In the genomic region with DNA sequence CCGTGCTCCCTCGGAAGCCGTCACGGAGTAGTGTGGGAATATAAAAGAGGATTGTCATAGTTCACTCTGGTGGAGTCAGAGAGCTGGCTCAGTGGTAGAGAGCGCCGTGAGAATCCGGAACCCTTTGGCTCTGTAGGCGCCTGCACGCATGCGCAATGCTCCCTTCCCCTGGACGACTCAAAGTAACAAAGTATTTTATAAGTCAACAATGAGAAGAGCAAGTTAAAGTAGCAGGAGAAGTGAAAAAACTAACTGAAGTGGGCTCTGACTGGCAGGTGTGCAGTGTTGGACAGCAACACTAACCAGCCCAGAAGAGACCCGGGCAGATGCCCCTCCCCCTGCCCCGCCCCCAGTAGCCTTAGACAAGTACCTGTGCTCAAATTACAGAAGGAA, we compare ENCODE assay signal across 7 mouse cellular contexts. TPM values are rescaled to one million over a fixed set of nuclear protein-coding genes. Genes with fewer than 3 reads are reported as not detected.
DNase-seq lines count a peak whose midpoint lies in the region; ATAC-seq lines count a peak whose summit lies in the region.

No protein-coding gene starts in this region.

- H3K36me3 ChIP-seq in embryonic facial prominence, embryonic 10.5 days (replicated peaks): no peaks in the 10 kb centered on the region
- H3K36me3 ChIP-seq in limb, embryonic 12.5 days: no peaks in the 10 kb centered on the region
- H3K36me3 ChIP-seq in midbrain, embryonic 15.5 days (replicated peaks): no peaks in the 10 kb centered on the region

- peak; percentile 89; the same call in 1 of the 2 replicates for ATAC-seq in limb, embryonic 12.5 days (ENCODE audit: insufficient number of reproducible peaks, insufficient read depth, low FRiP score, low TSS enrichment, low read depth)
- ATAC-seq in midbrain, embryonic 15.5 days (replicated peaks): peak; percentile 75

- no peaks in the 10 kb centered on the region for H3K9me3 ChIP-seq in embryonic facial prominence, embryonic 10.5 days
- no peaks in the 10 kb centered on the region for H3K9me3 ChIP-seq in limb, embryonic 12.5 days
- H3K9me3 ChIP-seq in midbrain, embryonic 15.5 days: no peaks in the 10 kb centered on the region

- no peaks in the 10 kb centered on the region for H3K27me3 ChIP-seq in embryonic facial prominence, embryonic 10.5 days (replicated peaks; ENCODE audit: low read depth, poor library complexity, severe bottlenecking)
- H3K27me3 ChIP-seq in limb, embryonic 12.5 days: no peaks in the 10 kb centered on the region
- H3K27me3 ChIP-seq in midbrain, embryonic 15.5 days (replicated peaks): no peaks in the 10 kb centered on the region

- peak overlapping the region; percentile 57 for H3K27ac ChIP-seq in embryonic facial prominence, embryonic 10.5 days (replicated peaks)
- H3K27ac ChIP-seq in limb, embryonic 12.5 days: peak overlapping the region; percentile 77
- H3K27ac ChIP-seq in midbrain, embryonic 15.5 days: peak overlapping the region; percentile 60

- H3K4me2 ChIP-seq in limb, embryonic 12.5 days: peak overlapping the region; percentile 53
- H3K4me2 ChIP-seq in midbrain, embryonic 15.5 days: peak overlapping the region; percentile 53

- WGBS in embryonic facial prominence, embryonic 10.5 days: 15% methylated on average over 13 of the region's 13 CpGs
- WGBS in limb, embryonic 12.5 days: 12% methylated on average over 13 of the region's 13 CpGs
- 10% methylated on average over 13 of the region's 13 CpGs for WGBS in midbrain, embryonic 15.5 days

- peak; percentile 72 to 85 for DNase-seq in adrenal gland, postnatal 36 days
- DNase-seq in embryonic facial prominence, embryonic 10.5 days (ENCODE audit: low spot score): peak; percentile 73
- DNase-seq in heart, adult 8-10 months (ENCODE audit: low spot score): peak; percentile 41
- peak; percentile 89 for DNase-seq in kidney, adult 9 months
- DNase-seq in spleen, postnatal 36 days (ENCODE audit: low spot score in 2 of 2): peak; percentile 64 to 74

- H3K4me3 ChIP-seq in embryonic facial prominence, embryonic 10.5 days: peak overlapping the region; percentile 55
- H3K4me3 ChIP-seq in limb, embryonic 12.5 days (replicated peaks): peak overlapping the region; percentile 39
- H3K4me3 ChIP-seq in midbrain, embryonic 15.5 days: peak overlapping the region; percentile 32

- H3K4me1 ChIP-seq in embryonic facial prominence, embryonic 10.5 days: peaks cover 14% of the 10 kb centered on the region
- peaks cover 21% of the 10 kb centered on the region for H3K4me1 ChIP-seq in limb, embryonic 12.5 days (replicated peaks)
- H3K4me1 ChIP-seq in midbrain, embryonic 15.5 days: no peaks in the 10 kb centered on the region; the same call in 1 of the 2 replicates

- 0 out of 2 replicates have a peak overlapping the region, but pooled peaks have one; percentile 37 for H3K9ac ChIP-seq in limb, embryonic 12.5 days (replicated peaks)
- peak overlapping the region; percentile 30; the same call in 1 of the 2 replicates for H3K9ac ChIP-seq in midbrain, embryonic 15.5 days

RNA-seq across cellular contexts. Expression of gene Glo1, which starts 31.5 kb away (rescaled TPM):
- total RNA-seq in adrenal gland, postnatal 36 days (2021): 100 to 1,000 TPM; 134 to 137 TPM
- polyA plus RNA-seq in embryonic facial prominence, embryonic 10.5 days (2016; fragmentation: Nextera tagmentation; extraction: Ambion mirVana): 210 and 216 TPM in 2 replicates
- total RNA-seq in heart, adult 8-10 months (2022): 100 to 1,000 TPM; 157 to 166 (median 162) TPM
- polyA plus RNA-seq in limb, embryonic 12.5 days (2016; fragmentation: Nextera tagmentation; extraction: Ambion mirVana): 233 TPM in 2 replicates
- 128 and 131 TPM in 2 replicates for polyA plus RNA-seq in midbrain, embryonic 15.5 days (2015; fragmentation: Nextera tagmentation; extraction: Ambion mirVana)

RNA-seq across cellular contexts. Expression of gene Dnah8, which starts 34.0 kb away (rescaled TPM):
- under 1 TPM; 0.36 to 0.46 TPM for total RNA-seq in adrenal gland, postnatal 36 days (2021)
- polyA plus RNA-seq in embryonic facial prominence, embryonic 10.5 days (2016; fragmentation: Nextera tagmentation; extraction: Ambion mirVana): 0.87 and 0.88 TPM in 2 replicates
- total RNA-seq in heart, adult 8-10 months (2022): 1 to 10 TPM in 2 of 4 experiments, under 1 TPM in 2; 0.62 to 1.7 (median 1.0) TPM
- polyA plus RNA-seq in limb, embryonic 12.5 days (2016; fragmentation: Nextera tagmentation; extraction: Ambion mirVana): 0.86 and 1.6 TPM in 2 replicates
- polyA plus RNA-seq in midbrain, embryonic 15.5 days (2015; fragmentation: Nextera tagmentation; extraction: Ambion mirVana): 2.0 and 2.7 TPM in 2 replicates

Comparison
In these comparisons a context has a peak if more than half of its experiments do, and no peak if none do; other contexts are left out.
1. Peak in every context shown above with its lines: DNase-seq, ATAC-seq, H3K4me3 ChIP-seq and H3K27ac ChIP-seq.